Mouse (Mus musculus): ENCODE measurements at regions not wholly inside any gene's neighbourhood (a gene's known extent, or its start where the extent isn't known, plus 50 kb on each side); places are given as distances from the start of the nearest gene placed in this dataset.

- no peak for DNase-seq
These were observed 104.6 kb downstream of the Ngf start for GRCm38 (mm10) chr3:102574320-102574719.

DNA sequence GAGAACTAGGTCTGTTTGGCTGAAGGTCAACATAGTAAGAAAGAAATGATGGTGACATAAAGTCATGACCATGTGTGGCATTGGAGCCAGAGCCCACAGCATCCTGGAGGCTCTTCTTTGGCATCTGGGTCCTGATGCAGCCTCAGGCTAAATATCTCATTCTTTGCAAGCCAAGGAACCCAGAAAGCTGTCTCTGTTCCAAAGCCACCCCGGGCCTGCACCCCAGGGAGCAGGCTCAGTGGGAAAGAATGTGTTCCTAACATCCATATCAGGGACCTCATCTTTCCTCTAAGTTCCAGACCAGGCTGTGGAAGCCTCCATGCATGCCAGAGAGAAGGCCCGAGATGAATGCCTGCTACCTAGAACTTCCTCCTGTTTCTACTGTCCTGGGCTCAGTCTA is 107.2 kb downstream of the Ngf start:
- no peak for DNase-seq

GRCm38 (mm10) chr3:102581830-102582229 is 112.1 kb downstream of the Ngf start:
- no peak for DNase-seq

DNA sequence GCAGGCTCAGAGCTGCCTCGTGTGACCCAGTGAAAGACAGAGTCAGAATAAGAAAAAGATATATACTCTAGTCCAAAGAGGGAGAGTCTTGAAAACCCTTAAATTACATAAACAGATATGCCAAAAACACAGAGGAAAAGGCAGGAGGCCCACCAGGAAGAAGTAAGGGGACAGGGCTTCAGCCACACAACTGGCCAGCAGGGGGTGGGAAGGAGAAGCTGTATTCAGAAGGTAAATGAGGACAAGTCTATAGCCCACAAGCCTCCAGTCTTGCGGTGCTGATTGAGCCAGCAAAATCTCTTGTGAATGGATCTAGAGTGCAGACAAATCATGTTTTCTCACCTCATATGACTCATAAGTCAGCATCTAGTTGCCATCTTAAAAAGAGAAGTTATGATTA is 115.4 kb downstream of the Ngf start:
- no peak for DNase-seq

- no peak for DNase-seq
These were observed 116.5 kb downstream of the Ngf start for GRCm38 (mm10) chr3:102586221-102586620.

DNA sequence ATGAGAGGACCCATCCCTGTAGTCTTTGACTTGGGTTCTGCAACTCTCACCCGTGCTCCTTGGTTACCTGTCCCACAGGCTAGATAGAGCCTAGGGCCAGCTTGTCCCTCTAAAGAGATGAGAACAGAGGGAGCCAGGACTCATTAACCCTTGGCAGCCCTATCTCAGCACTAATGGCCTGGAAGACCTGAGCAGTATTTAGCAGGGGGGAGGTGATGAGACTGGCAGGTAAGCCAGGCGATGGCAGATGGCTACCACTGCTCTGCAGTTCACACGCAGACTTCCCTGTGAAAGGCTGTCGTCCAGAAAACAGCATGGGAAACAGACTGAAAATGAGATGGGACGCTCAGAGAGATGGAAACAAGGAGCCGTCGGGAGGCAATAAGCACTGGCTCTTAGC is 122.3 kb downstream of the Ngf start:
- DNase-seq: no peak

DNA sequence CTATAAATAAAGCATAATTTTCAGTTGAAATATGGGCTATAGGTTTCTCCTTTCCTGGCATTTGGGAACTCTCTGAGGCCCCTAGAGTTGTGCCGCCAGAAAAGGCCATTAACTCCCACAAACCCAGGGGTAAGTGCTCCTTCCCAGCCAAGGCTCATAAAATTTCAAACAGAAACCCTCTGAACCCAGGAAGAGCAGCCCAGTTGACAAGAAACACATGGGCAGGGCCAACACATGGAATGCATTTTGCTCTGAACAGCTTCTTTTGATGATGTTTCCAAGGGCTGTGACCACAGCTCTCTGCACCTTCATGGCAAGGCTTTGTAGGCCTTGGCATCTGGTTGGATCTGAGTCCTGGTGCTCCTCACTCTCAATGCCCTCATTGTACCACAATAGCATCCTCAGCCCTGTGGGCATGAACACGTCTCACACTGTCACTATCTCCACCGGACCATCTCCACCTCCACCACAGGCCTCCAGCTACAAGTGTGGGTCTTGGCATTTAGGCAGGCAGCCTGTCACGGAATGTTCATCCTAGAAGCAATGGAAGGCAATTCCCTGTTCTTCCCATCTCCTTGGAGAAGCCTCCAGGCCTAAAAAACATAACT is 127.3 kb downstream of the Ngf start:
- DNase-seq: no peak

GRCm38 (mm10) chr3:102599061-102599460 is 129.3 kb downstream of the Ngf start:
- DNase-seq: no peak

- no peak for DNase-seq
These were observed 131.6 kb upstream of the Tspan2 start for GRCm38 (mm10) chr3:102602766-102603165.

- no peak for DNase-seq
These were observed 129.0 kb upstream of the Tspan2 start for GRCm38 (mm10) chr3:102605284-102605683.

GRCm38 (mm10) chr3:102610970-102611369 is 123.4 kb upstream of the Tspan2 start:
- DNase-seq: no peak

GRCm38 (mm10) chr3:102611398-102612366 is 122.6 kb upstream of the Tspan2 start:
- DNase-seq: no peak

- DNase-seq: no peak
These were observed 114.5 kb upstream of the Tspan2 start for GRCm38 (mm10) chr3:102619666-102620377.

GRCm38 (mm10) chr3:102636076-102636475 is 98.3 kb upstream of the Tspan2 start:
- no peak for DNase-seq

DNA sequence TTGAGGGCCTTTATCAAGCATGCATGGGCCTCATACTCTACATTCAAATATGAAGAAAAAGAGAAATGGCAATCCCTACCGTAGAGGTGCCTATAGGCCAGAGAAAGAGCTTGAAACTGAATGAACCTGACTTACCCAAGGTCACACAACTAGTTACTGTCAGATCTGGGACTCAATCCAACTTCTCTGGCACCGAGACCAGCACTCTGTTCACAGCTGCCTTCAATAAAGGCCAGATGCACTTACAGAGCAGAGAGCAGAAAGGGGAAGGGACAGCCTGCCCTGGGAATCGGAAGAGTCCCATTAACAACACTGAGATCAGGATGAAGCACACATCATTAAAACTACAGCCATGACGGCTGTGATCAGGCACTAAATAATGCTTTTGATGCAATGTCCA is 97.7 kb upstream of the Tspan2 start:
- no peak for DNase-seq

DNA sequence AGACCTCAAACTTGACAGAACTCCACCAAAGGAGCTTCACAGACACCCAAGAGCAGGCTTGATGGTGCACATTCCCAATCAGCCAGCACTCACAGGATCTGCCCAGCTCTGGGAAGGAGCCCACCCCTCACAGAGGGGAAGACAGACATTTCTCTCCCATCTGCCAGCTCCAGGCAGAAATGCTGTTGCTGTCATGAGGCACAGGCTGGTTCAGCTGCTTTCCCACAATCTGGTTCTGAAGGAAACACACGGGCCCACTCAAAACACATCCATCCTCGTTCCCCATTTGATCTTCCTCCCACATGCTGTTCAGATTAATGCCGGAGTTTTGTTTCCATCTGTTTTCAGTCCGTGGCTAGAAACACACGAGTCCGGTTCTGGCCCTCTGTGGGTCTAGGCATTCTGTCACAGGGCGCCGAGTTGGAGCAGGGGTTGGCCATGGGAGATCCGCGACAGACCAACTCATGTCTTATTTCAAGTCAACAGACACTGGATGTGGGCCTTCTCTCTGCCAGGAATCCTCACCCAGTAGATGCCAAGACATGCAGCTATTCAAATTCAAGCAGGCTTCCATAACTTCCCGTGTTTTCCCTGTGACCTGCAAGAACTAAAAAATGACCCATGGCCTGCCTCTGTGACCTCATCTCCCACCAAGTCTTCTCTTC is 89.9 kb upstream of the Tspan2 start:
- DNase-seq: no peak

- no peak for DNase-seq
These were observed 85.9 kb upstream of the Tspan2 start for GRCm38 (mm10) chr3:102648450-102648849.

DNA sequence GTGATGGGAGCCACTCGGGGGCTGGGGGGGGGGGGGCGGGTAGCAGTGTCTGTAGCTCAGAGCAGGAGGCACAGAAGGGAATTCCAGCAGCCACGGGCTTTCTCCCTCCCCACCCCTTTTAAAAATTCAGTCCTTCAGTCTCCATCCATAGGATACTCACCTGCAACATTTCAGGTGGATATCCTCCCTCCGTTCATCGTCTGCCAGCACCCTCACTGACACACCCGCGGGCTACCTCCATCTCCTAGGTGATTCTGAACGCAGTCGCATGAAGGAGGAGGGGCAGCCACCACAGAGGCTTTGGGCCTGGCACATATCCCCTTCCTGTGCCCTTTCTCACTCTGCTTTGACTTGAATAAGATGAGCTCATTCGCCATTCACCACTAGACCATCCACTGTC is 79.4 kb upstream of the Tspan2 start:
- no peak for DNase-seq

- no peak for DNase-seq
These were observed 77.2 kb upstream of the Tspan2 start for GRCm38 (mm10) chr3:102657116-102657515.

DNA sequence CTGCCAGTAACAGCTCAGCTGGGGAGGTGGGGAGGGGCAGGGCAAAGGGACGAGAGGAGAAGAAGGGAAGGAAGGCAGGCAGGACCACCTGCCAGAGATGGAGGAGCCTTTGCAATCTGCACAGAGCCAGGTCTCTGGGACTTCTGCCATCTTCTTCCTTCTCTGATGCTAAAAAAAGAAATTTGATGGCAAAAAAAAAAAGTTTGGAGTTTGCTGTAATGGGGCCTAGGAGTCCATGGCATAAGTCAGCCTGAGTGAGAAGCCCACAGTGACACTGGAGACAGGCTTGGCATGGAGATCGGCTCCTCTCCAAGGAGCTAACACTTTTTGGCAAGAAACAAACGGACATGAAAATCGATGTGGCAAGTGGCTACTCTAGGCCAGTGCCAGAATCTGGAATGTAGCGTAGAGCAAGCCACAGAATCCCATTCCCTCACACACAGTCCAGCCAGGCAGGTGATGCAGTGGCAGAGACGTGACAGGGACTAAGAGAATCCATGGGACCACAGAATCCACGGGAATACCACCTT is 76.7 kb upstream of the Tspan2 start:
- DNase-seq: no peak

DNA sequence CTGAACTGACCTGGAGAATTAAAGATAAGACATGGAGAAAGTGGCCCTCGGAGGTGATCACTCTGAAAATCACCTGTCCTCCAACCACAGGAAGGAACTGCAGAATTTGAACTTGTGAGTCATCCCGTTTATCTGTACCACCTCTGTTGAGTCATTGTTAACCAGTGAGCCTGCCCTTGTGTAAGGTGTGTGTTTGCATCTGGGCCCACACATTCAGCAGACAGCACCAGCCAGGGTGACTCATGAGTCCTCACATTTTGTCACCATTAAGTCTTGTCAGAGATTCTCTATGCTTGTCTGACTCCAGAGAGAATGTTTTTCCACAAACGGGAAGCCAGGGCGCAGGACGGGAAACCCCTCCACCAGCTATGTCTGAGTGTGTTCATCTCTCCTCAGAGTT is 75.0 kb upstream of the Tspan2 start:
- DNase-seq: no peak

DNA sequence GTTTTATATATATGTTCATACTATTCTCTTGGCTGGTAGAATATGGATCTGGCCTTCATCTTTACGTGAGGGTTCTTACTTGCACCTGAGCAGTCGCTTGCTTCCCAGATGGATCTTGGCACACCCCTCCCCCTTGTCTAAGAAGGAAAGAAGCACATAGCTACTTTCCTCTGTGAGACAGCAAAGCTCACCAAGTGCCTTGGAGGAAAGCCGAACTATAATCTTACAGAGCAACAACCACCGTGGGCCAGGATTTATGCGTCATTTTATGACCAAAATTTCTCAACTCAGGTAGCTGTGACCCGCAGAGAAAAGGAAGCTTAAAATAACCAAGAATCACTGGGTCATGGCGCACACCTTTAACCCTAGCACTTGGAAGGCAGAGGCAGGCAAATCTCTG is 73.0 kb upstream of the Tspan2 start:
- no peak for DNase-seq

- no peak for DNase-seq
These were observed 70.6 kb upstream of the Tspan2 start for GRCm38 (mm10) chr3:102663711-102664110.

Data from cerebellum, adult 9-11 months (tissue).